Mouse (Mus musculus) forebrain, embryonic 11.5 days (tissue): ENCODE measurements at regions not wholly inside any gene's neighbourhood (a gene's known extent, or its start where the extent isn't known, plus 50 kb on each side); places are given as distances from the start of the nearest gene placed in this dataset.

ENCODE experiments used
- ATAC-seq: fragments of 200-750 bp; cut with Nextera tagmentation; replicated peaks from 2 replicates; pipeline ENCODE4 v1.8.0; 2017; ENCODE audit warnings: moderate TSS enrichment; ENCODE audit not compliant: low FRiP score
- DNase-seq: peaks from one replicate; pipeline ENCODE4 v3.0.0-alpha.2; 2017; ENCODE audit warnings: low spot score
- H3K27ac ChIP-seq: fragments of 300-500 bp; sonication (generic); 2 replicates; pipeline ENCODE4 v1.5.1; 2014; ENCODE audit warnings: low read depth, low read length
- H3K27me3 ChIP-seq: fragments of 300-500 bp; sonication (generic); 2 replicates; pipeline ENCODE4 v1.6.1; 2014; ENCODE audit warnings: mild to moderate bottlenecking, low read length, mixed read lengths; ENCODE audit not compliant: control insufficient read depth, insufficient read depth
- H3K36me3 ChIP-seq: fragments of 300-500 bp; sonication (generic); 2 replicates; pipeline ENCODE4 v1.6.1; 2014; ENCODE audit warnings: mild to moderate bottlenecking, low read length, moderate library complexity, mixed read lengths; ENCODE audit not compliant: control insufficient read depth, insufficient read depth
- H3K4me1 ChIP-seq: fragments of 300-500 bp; sonication (generic); replicated peaks from 2 replicates; pipeline ENCODE4 v1.6.1; 2014; ENCODE audit warnings: low read length, mixed read lengths; ENCODE audit not compliant: control insufficient read depth, insufficient read depth
- H3K4me2 ChIP-seq: fragments of 300-500 bp; sonication (generic); 2 replicates; pipeline ENCODE4 v1.6.1; 2014; ENCODE audit warnings: low read depth, mild to moderate bottlenecking, low read length, moderate library complexity, mixed read lengths; ENCODE audit not compliant: severe bottlenecking
- H3K4me3 ChIP-seq: fragments of 300-500 bp; sonication (generic); 2 replicates; pipeline ENCODE4 v1.5.1; 2014; ENCODE audit warnings: low read depth, low read length
- H3K9ac ChIP-seq: fragments of 300-500 bp; sonication (generic); 2 replicates; pipeline ENCODE4 v1.6.1; 2014; ENCODE audit warnings: low read length
- H3K9me3 ChIP-seq: fragments of 300-500 bp; sonication (generic); 2 replicates; pipeline ENCODE4 v1.6.1; 2016; ENCODE audit warnings: low read length, mixed read lengths; ENCODE audit not compliant: control insufficient read depth
- WGBS: fragments of 180-500 bp; shearing (Covaris S2); extraction: QIAGEN DNeasy Blood & Tissue Kit; methylation state at CpG from one replicate; pipeline ENCODE4 v1.1.7; 2014; 5-methylcytosine and 5-hydroxymethylcytosine counted together

DNA sequence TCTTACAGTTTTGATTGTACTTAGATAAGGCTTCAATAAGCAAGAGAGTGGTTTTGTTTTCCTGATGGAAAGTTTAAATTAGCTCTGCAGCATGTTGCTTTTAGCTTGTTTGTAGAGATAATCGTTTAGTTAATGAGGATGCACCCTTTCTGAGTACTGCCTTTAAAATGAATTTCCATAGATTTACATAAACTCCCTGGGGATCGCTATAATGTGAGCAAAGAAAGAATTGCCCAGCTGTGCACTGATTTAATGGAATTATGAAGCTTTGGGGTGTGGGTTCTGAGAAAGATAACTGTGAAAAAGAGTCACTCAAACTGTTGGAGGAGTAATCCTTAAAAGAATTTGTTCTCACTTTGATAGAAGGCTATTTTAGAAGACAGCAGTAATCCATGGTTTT, 91.9 kb upstream of the Stxbp5 start:
- Histone ChIP-seq H3K27ac (no peak overlapping the region), H3K9me3 (no peaks in the 10 kb centered on the region), H3K9ac (no peak overlapping the region), H3K27me3 (no peaks in the 10 kb centered on the region), H3K4me3 (no peak overlapping the region), H3K36me3 (no peaks in the 10 kb centered on the region), H3K4me2 (no peak overlapping the region), H3K4me1 (no peaks in the 10 kb centered on the region)
- DNase-seq (no peak), ATAC-seq (no peak)
- WGBS = 64% methylated on average over 2 of the region's 2 CpGs

GRCm38 (mm10) chr10:9985407-9985806, 84.5 kb upstream of the Stxbp5 start:
- no peak for ATAC-seq
- Histone ChIP-seq H3K4me3 (no peak overlapping the region), H3K4me2 (no peak overlapping the region), H3K36me3 (no peaks in the 10 kb centered on the region), H3K27me3 (no peaks in the 10 kb centered on the region), H3K9ac (no peak overlapping the region), H3K27ac (no peak overlapping the region), H3K4me1 (no peaks in the 10 kb centered on the region), H3K9me3 (no peaks in the 10 kb centered on the region)
- 88% methylated on average over 5 of the region's 5 CpGs for WGBS
- no peak for DNase-seq

- Histone ChIP-seq H3K4me3 (no peak overlapping the region), H3K9ac (no peak overlapping the region), H3K4me1 (peaks cover 2% of the 10 kb centered on the region; the same call in 1 of the 2 replicates), H3K27me3 (no peaks in the 10 kb centered on the region), H3K4me2 (no peak overlapping the region), H3K27ac (no peak overlapping the region), H3K9me3 (no peaks in the 10 kb centered on the region), H3K36me3 (no peaks in the 10 kb centered on the region)
- WGBS = 20% methylated on average over 3 of the region's 3 CpGs
- DNase-seq (no peak), ATAC-seq (peak; percentile 76; the same call in 1 of the 2 replicates)
Observed at GRCm38 (mm10) chr10:9976424-9976823, 75.5 kb upstream of the Stxbp5 start.
